Mouse (Mus musculus) embryonic facial prominence, embryonic 10.5 days (tissue): Measurements from ENCODE around the gene Zcrb1. TPM values are rescaled to one million over a fixed set of nuclear protein-coding genes. Genes with fewer than 3 reads are reported as not detected.

Experiments used
- DNase-seq: peaks from one replicate; pipeline ENCODE4 v3.0.0-alpha.2; 2017; ENCODE audit warnings: low spot score
- H3K27ac ChIP-seq: fragments of 300-500 bp; sonication (generic); replicated peaks from 2 replicates; pipeline ENCODE4 v1.5.1; 2016; ENCODE audit warnings: mild to moderate bottlenecking
- H3K27me3 ChIP-seq: fragments of 300-500 bp; sonication (generic); replicated peaks from 2 replicates; pipeline ENCODE4 v1.6.1; 2016; ENCODE audit warnings: low read depth, mild to moderate bottlenecking; ENCODE audit not compliant: poor library complexity, severe bottlenecking
- H3K36me3 ChIP-seq: fragments of 300-500 bp; sonication (generic); replicated peaks from 2 replicates; pipeline ENCODE4 v1.6.1; 2016; ENCODE audit warnings: mild to moderate bottlenecking, moderate library complexity
- H3K4me1 ChIP-seq: fragments of 300-500 bp; sonication (generic); 2 replicates; pipeline ENCODE4 v1.6.1; 2016
- H3K4me3 ChIP-seq: fragments of 300-500 bp; sonication (generic); 2 replicates; pipeline ENCODE4 v1.5.1; 2016; ENCODE audit warnings: mild to moderate bottlenecking, moderate library complexity
- H3K9me3 ChIP-seq: fragments of 300-500 bp; sonication (generic); 2 replicates; pipeline ENCODE4 v1.6.1; 2016; ENCODE audit warnings: mild to moderate bottlenecking
- whole genome bisulfite sequencing: fragments of 180-500 bp; shearing (Covaris S2); methylation state at CpG from one replicate; pipeline ENCODE4 v1.1.7; 2016; 5-methylcytosine and 5-hydroxymethylcytosine counted together
- polyA plus RNA-seq: library from polyadenylated mRNA; unstranded; fragments of >200 nt; fragmentation: Nextera tagmentation; extraction: Ambion mirVana; gene quantifications from 2 replicates; pipeline ENCODE4 v1.2.1, GENCODE M21; 2016

Zcrb1 gene
- polyA plus RNA-seq, 1 experiment from 2014 or later: 158 TPM

- DNase-seq: no peak
- 92% methylated on average over 19 of the region's 19 CpGs for WGBS
- H3K36me3 ChIP-seq: no peaks in the 10 kb centered on the region
Observed at GRCm38 (mm10) chr15:93358346-93359095, 39.6 kb downstream of the Zcrb1 start.

DNA sequence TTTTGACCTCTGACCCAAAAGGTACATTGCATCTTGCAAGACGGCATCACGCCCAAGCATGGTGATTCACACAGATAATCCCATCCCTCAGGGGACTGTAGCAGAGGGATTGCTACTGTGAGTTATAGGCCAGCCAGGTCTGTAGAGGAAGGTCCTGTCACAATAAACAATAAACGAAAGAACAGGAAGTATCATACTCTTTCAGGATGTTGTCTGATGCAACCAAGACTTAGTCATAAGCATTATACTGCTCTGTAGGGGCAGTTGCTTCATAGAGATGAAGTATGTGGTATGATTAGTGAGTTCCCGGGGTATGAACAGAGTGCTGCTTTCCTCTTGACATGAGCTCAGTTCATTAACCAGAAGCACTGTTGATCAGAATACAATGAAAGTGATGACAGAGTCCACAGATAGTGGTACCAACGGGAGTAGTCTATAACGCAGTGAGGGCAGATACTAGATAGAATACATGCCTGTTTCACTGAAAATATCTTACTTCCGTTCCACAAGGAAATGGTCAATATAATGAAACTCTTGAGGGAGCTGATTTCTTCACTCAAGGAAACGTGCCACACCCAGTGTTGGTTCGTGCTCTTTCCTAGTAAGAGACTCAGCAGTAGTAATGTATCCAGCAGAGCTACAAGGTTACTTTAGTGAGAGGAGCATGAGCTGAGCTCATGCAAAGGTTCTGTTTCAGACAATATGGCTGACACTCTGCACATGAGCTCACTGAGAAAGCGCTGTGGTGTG lies 57.3 kb downstream of the Zcrb1 start:
- WGBS: 88% methylated on average over 10 of the region's 10 CpGs
- Histone ChIP-seq H3K27me3 (0 out of 2 replicates have a peak, but pooled peaks cover 3% of the 10 kb centered on the region), H3K27ac (no peak overlapping the region), H3K36me3 (no peaks in the 10 kb centered on the region), H3K9me3 (no peaks in the 10 kb centered on the region), H3K4me3 (no peak overlapping the region), H3K4me1 (peaks cover 6% of the 10 kb centered on the region; the same call in 1 of the 2 replicates)
- DNase-seq: no peak

More at GRCm38 (mm10) chr15:93358346-93359095, 39.6 kb downstream of the Zcrb1 start:
- H3K27me3 ChIP-seq: no peaks in the 10 kb centered on the region
- no peak overlapping the region for H3K27ac ChIP-seq
- no peak overlapping the region for H3K4me3 ChIP-seq
- H3K9me3 ChIP-seq: no peaks in the 10 kb centered on the region
- no peaks in the 10 kb centered on the region for H3K4me1 ChIP-seq

DNA sequence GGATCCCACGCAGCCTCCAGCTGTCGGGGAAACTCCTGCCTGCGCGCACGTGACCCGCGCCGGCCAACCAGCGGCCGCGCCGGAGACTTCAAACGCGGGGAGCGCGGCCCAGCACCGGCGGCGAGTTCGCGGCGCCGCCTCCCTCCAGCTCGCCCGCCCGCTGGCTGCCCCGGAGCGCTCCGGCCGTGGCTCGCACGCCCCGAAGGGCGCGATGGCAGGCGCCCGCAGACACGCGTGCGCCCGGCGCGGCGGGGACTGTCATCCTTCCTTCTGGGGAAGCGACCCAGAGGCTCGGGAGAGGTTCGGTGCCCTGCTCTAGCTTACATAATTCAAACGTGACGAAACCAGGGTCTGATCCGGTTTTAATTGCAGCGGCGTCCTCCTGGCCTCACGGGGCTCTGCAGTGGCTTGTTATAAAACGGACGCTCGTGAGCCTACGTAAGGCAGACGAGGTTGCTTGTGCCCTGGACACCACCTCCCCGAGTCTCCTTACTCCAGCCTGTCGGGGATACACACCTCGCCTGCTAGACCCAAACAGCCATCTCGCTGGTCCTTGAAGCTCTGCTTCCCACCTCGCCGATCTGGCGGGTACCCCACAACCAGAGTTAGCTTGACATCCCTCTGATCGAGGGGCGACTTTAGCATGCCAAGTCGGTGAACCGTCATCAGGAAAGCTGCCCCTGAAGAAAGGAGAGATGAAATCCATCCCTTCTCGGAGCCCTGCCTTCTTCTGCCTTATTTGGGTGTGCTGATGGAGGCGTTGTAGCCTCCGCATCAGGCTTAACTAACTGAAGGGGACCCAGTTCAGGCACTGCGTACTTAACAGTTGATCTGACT lies 61.0 kb downstream of the Zcrb1 start, which contains the start of gene Yaf2:
Gene Yaf2, minus strand, starts transcription at position 11 of the 837 bp plus-strand sequence.
- Histone ChIP-seq H3K27me3 (0 out of 2 replicates have a peak, but pooled peaks cover 3% of the 10 kb centered on the region), H3K27ac (peak within 1 kb of the TSS; percentile 95), H3K36me3 (peaks cover 15% of the 10 kb centered on the region), H3K4me3 (peak within 1 kb of the TSS; percentile 87), H3K9me3 (no peaks in the 10 kb centered on the region), H3K4me1 (peaks cover 11% of the 10 kb centered on the region; the same call in 1 of the 2 replicates)
- WGBS: under 1% methylated on average over 73 of the region's 73 CpGs
- peak; percentile 91 for DNase-seq

GRCm38 (mm10) chr15:93336658-93336924 lies 61.5 kb downstream of the Zcrb1 start:
- Histone ChIP-seq H3K9me3 (no peaks in the 10 kb centered on the region), H3K27me3 (0 out of 2 replicates have a peak, but pooled peaks cover 3% of the 10 kb centered on the region), H3K27ac (peak overlapping the region; percentile 95), H3K4me1 (peaks cover 11% of the 10 kb centered on the region; the same call in 1 of the 2 replicates), H3K36me3 (peaks cover 19% of the 10 kb centered on the region), H3K4me3 (peak overlapping the region; percentile 87)
- 1% methylated on average over 51 of the region's 52 CpGs for WGBS
- DNase-seq: no peak

Other genes starting within 250 kb of the Zcrb1 start
- 18.8 and 21.1 TPM in 2 replicates for gene Gxylt1, start 123.2 kb downstream of the Zcrb1 start, polyA plus RNA-seq
- 104 and 113 TPM in 2 replicates for gene Yaf2, start 61.4 kb downstream of the Zcrb1 start, polyA plus RNA-seq
- 93.3 and 103 TPM in 2 replicates for gene Pphln1, start within 50 bp of the Zcrb1 start, polyA plus RNA-seq
- gene Prickle1, start 197.6 kb upstream of the Zcrb1 start, polyA plus RNA-seq: 17.2 and 20.4 TPM in 2 replicates